Mouse (Mus musculus): ENCODE measurements around the gene Haus2. TPM values are rescaled to one million over a fixed set of nuclear protein-coding genes. Genes with fewer than 3 reads are reported as not detected.

The Haus2 gene
- polyA plus RNA-seq, 1 experiment: 0.17 TPM

DNA sequence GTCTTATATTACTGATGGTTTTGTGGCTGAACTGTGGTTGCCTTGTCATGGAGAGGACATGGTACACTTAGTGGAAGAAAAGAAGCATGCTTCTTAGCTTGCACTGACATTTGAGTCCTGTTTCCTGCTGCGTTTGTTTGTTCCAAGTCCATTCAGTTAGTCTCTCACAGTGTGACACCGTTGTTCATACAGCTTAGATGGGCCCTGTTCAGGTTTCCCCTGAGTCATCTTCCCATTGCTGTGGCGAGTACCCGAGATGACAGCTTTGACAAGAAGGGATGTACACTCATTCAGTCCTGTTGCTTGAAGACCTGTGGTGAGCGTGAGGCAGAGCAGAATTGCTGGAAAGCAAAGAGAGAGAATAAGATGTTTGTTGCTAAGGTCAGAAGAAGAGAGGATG is 49.3 kb downstream of the Haus2 start:
- no peaks in the 10 kb centered on the region for H3K9me3 ChIP-seq (ENCODE audit: control insufficient read depth, low read length)
- TF ChIP-seq TAL1 (IDR thresholded peaks at IDR 0.05; ENCODE audit: low read length): no peak
- no peak for TF ChIP-seq GATA1 (IDR thresholded peaks at IDR 0.05; ENCODE audit: low read length)
- H3K36me3 ChIP-seq (ENCODE audit: control insufficient read depth): no peaks in the 10 kb centered on the region
- H3K4me3 ChIP-seq (replicated peaks): no peak overlapping the region
- peaks cover 16% of the 10 kb centered on the region for H3K4me1 ChIP-seq (ENCODE audit: control insufficient read depth)
- peaks cover 2% of the 10 kb centered on the region; the same call in 1 of the 2 replicates for H3K27me3 ChIP-seq (ENCODE audit: control insufficient read depth)

GRCm38 (mm10) chr2:120659318-120659717 is 50.1 kb downstream of the Haus2 start:
- peaks cover 5% of the 10 kb centered on the region for H3K27me3 ChIP-seq (ENCODE audit: control insufficient read depth)
- H3K4me1 ChIP-seq (ENCODE audit: control insufficient read depth): peaks cover 16% of the 10 kb centered on the region
- no peak for TF ChIP-seq GATA1 (IDR thresholded peaks at IDR 0.05; ENCODE audit: low read length)
- H3K4me3 ChIP-seq (replicated peaks): no peak overlapping the region
- H3K9me3 ChIP-seq (ENCODE audit: control insufficient read depth, low read length): no peaks in the 10 kb centered on the region
- H3K36me3 ChIP-seq (ENCODE audit: control insufficient read depth): no peaks in the 10 kb centered on the region

DNA sequence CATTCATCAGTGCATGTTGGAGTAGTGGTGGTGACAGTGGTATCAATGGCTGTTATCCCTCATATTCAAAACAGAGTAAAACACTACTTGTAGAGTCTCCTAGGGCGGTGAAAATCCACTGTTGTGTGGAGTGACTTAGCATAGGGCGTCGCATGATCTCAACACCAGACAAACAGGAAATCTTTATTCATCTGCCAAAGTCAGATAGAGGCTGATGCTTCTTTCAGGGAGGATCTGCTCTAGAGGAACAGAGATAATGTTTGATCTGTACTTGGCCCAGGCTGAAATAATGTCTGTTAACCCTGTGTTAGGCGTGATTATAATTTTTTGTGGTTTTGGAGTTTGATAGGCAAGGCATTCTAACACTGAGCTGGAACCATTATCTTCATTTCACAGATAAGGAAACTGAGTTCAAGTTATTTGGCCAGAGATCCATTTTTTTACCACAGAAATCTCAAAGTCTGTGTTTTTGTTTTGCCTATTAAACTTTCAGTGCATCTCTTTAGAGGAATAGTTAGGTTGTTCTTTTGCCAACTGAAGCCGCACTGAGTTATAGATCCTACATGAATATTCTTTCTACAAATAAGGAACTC is 51.4 kb downstream of the Haus2 start:
- H3K36me3 ChIP-seq (ENCODE audit: control insufficient read depth): no peaks in the 10 kb centered on the region
- H3K4me3 ChIP-seq (replicated peaks): no peak overlapping the region
- peaks cover 5% of the 10 kb centered on the region for H3K27me3 ChIP-seq (ENCODE audit: control insufficient read depth)
- H3K4me1 ChIP-seq (ENCODE audit: control insufficient read depth): peaks cover 16% of the 10 kb centered on the region
- TF ChIP-seq GATA1 (IDR thresholded peaks at IDR 0.05; ENCODE audit: low read length) (no peak), TAL1 (IDR thresholded peaks at IDR 0.05; ENCODE audit: low read length) (no peak)
- H3K9me3 ChIP-seq (ENCODE audit: control insufficient read depth, low read length): no peaks in the 10 kb centered on the region

GRCm38 (mm10) chr2:120662766-120663165 is 53.6 kb downstream of the Haus2 start:
- H3K4me3 ChIP-seq (replicated peaks): no peak overlapping the region
- no peaks in the 10 kb centered on the region for H3K9me3 ChIP-seq (ENCODE audit: control insufficient read depth, low read length)
- H3K27me3 ChIP-seq (ENCODE audit: control insufficient read depth): peaks cover 5% of the 10 kb centered on the region
- H3K36me3 ChIP-seq (ENCODE audit: control insufficient read depth): no peaks in the 10 kb centered on the region
- TF ChIP-seq GATA1 (IDR thresholded peaks at IDR 0.05; ENCODE audit: low read length): no peak
- no peak for TF ChIP-seq TAL1 (IDR thresholded peaks at IDR 0.05; ENCODE audit: low read length)
- peaks cover 16% of the 10 kb centered on the region for H3K4me1 ChIP-seq (ENCODE audit: control insufficient read depth)

DNA sequence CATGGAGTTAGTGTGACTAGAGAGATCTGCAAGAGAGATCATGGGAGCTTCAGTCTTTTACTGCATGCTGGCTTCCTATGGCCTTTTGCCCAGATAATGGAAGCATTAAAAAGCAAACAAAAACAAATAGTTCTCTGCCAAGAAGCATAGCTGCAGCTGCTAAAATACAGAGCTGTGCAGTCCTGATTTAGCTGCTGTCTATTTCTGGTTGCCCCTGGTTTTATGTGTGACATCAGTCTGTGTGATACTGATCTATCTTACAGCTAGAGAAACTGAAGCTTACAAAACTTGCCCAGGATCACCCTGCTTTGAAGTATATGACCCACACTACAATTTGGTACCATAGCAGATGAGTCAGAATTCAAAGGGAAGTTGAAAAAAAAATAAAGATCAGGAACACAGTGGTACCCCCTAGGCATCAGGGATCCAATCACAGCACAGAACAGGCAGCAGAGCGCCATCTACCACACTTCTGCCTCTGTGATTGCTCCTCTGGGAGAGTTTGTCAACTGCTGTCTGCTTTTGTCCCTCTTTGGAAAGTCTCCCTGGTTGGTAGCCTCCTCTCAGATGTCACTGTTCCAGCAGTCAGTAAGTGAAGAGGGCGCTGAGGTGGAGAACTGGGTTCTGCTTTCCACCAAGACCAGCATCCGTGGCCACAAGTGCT is 54.4 kb downstream of the Haus2 start:
- H3K36me3 ChIP-seq (ENCODE audit: control insufficient read depth): no peaks in the 10 kb centered on the region
- H3K9me3 ChIP-seq (ENCODE audit: control insufficient read depth, low read length): no peaks in the 10 kb centered on the region
- peaks cover 13% of the 10 kb centered on the region for H3K4me1 ChIP-seq (ENCODE audit: control insufficient read depth)
- no peak overlapping the region for H3K4me3 ChIP-seq (replicated peaks)
- TF ChIP-seq GATA1 (IDR thresholded peaks at IDR 0.05; ENCODE audit: low read length): no peak
- no peak for TF ChIP-seq TAL1 (IDR thresholded peaks at IDR 0.05; ENCODE audit: low read length)
- H3K27me3 ChIP-seq (ENCODE audit: control insufficient read depth): peaks cover 3% of the 10 kb centered on the region

GRCm38 (mm10) chr2:120667446-120667845 is 58.3 kb downstream of the Haus2 start:
- Histone ChIP-seq H3K4me1 (ENCODE audit: control insufficient read depth) (no peaks in the 10 kb centered on the region), H3K9me3 (ENCODE audit: control insufficient read depth, low read length) (no peaks in the 10 kb centered on the region), H3K27me3 (ENCODE audit: control insufficient read depth) (peaks cover 3% of the 10 kb centered on the region), H3K36me3 (ENCODE audit: control insufficient read depth) (no peaks in the 10 kb centered on the region), H3K4me3 (replicated peaks) (no peak overlapping the region)
- TF ChIP-seq TAL1 (IDR thresholded peaks at IDR 0.05; ENCODE audit: low read length) (no peak), GATA1 (IDR thresholded peaks at IDR 0.05; ENCODE audit: low read length) (no peak)

GRCm38 (mm10) chr2:120670253-120670652 is 61.1 kb downstream of the Haus2 start:
- Histone ChIP-seq H3K9me3 (ENCODE audit: control insufficient read depth, low read length) (no peaks in the 10 kb centered on the region), H3K36me3 (ENCODE audit: control insufficient read depth) (no peaks in the 10 kb centered on the region; the same call in 1 of the 2 replicates), H3K27me3 (ENCODE audit: control insufficient read depth) (no peaks in the 10 kb centered on the region; the same call in 1 of the 2 replicates), H3K4me3 (replicated peaks) (no peak overlapping the region), H3K4me1 (ENCODE audit: control insufficient read depth) (no peaks in the 10 kb centered on the region)
- TF ChIP-seq TAL1 (IDR thresholded peaks at IDR 0.05; ENCODE audit: low read length): no peak
- no peak for TF ChIP-seq GATA1 (IDR thresholded peaks at IDR 0.05; ENCODE audit: low read length)

Other genes starting within 250 kb of the Haus2 start
- 0.06 and 0.08 TPM in 2 replicates for gene Ganc, start 205.5 kb upstream of the Haus2 start, polyA plus RNA-seq (2012)
- 0.14 and 0.19 TPM in 2 replicates for gene Tmem87a, start 205.3 kb upstream of the Haus2 start, polyA plus RNA-seq (2012)
- gene Capn3, start 153.4 kb upstream of the Haus2 start, polyA plus RNA-seq (2012): not detected in 2 replicates
- gene Zfp106, start 45.5 kb upstream of the Haus2 start, polyA plus RNA-seq (2012): 0.30 and 0.44 TPM in 2 replicates
- 0.42 and 0.89 TPM in 2 replicates for gene Snap23, start 41.7 kb upstream of the Haus2 start, polyA plus RNA-seq (2012)
- gene Lrrc57, start 137 bp downstream of the Haus2 start, polyA plus RNA-seq (2012): 0.71 and 0.78 TPM in 2 replicates
- gene Stard9, start 19.7 kb downstream of the Haus2 start, polyA plus RNA-seq (2012): 0.04 and 0.12 TPM in 2 replicates
- gene Cdan1, start 240.7 kb downstream of the Haus2 start, polyA plus RNA-seq (2012): 3.4 and 4.8 TPM in 2 replicates
- gene Ttbk2, start 241.2 kb downstream of the Haus2 start, polyA plus RNA-seq (2012): 0.06 and 0.16 TPM in 2 replicates